ENCODE assay signal across 8 mouse cellular contexts in the genomic region with DNA sequence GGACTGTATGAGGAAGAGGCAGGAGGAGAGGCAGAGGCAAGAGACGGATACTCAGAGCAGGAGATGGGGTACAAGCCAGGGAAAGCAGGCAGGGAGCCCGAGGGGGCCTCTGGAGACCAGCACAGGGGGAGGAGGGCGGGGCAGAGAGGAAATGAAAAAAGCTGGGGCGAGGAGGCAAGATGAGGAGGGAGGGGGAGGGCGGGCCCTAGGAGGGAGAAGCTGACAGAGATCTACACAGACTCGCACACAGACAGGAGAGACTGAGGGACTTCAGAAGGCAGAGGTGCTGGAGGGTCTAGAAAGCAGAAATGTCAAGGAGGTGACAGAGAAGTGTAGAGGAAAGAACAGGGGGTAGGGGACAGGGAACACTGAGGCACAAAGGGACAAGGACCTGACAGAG. TPM values are rescaled to one million over a fixed set of nuclear protein-coding genes. Genes with fewer than 3 reads are reported as not detected.
A peak's percentile ranks its signal among the peaks of the same experiment; 100 is the strongest.
DNase-seq lines count a peak whose midpoint lies in the region; ATAC-seq lines count a peak whose summit lies in the region.

A gene (plus strand): TSS at position 210 of the 400 bp plus-strand sequence.

- no peaks in the 10 kb centered on the region for H3K27me3 ChIP-seq in limb, embryonic 13.5 days

- H3K9ac ChIP-seq in limb, embryonic 13.5 days = no peak within 1 kb of the TSS

- WGBS in limb, embryonic 13.5 days = 16% methylated on average over 6 of the region's 6 CpGs

- no peaks in the 10 kb centered on the region for H3K36me3 ChIP-seq in limb, embryonic 13.5 days

- peak; percentile 51 for DNase-seq in urinary bladder, postnatal 14 days (ENCODE audit: low spot score)
- no peak for DNase-seq in urinary bladder, postnatal 25 days (ENCODE audit: low spot score)
- peak; percentile 88 to 90 for DNase-seq in heart, adult 18-20 months
- DNase-seq in thymus, postnatal 14 days = peak; percentile 75
- DNase-seq in MN1 (ENCODE audit: low spot score) = no peak
- no peak for DNase-seq in retina, postnatal 1 day
- no peak for DNase-seq in adrenal gland, adult 8-10 months

- no peak for ATAC-seq in limb, embryonic 13.5 days (ENCODE audit: low FRiP score, low read depth)

- no peak within 1 kb of the TSS for H3K4me3 ChIP-seq in limb, embryonic 13.5 days

- no peaks in the 10 kb centered on the region for H3K9me3 ChIP-seq in limb, embryonic 13.5 days

- peaks cover 51% of the 10 kb centered on the region for H3K4me1 ChIP-seq in limb, embryonic 13.5 days

- H3K27ac ChIP-seq in limb, embryonic 13.5 days = peak within 1 kb of the TSS; percentile 34; the same call in 1 of the 2 replicates

- peak within 1 kb of the TSS; percentile 28 for H3K4me2 ChIP-seq in limb, embryonic 13.5 days (replicated peaks)

RNA-seq across cellular contexts. Expression of the gene that starts here (rescaled TPM):
- total RNA-seq in heart, adult 18-20 months (2021) = 1 to 10 TPM; 1.5 TPM
- polyA plus RNA-seq in limb, embryonic 13.5 days (2015; fragmentation: Nextera tagmentation; extraction: Ambion mirVana) = 2.0 TPM in 2 replicates
- total RNA-seq in adrenal gland, adult 8-10 months (2022) = 1 to 10 TPM; 2.4 to 3.3 (median 2.6) TPM

Comparison
In these comparisons a context has a peak if more than half of its experiments do, and no peak if none do; other contexts are left out.
1. DNase-seq: peak in urinary bladder, postnatal 14 days (single experiment), heart, adult 18-20 months (2 of 2) and thymus, postnatal 14 days (single experiment); none in urinary bladder, postnatal 25 days (single experiment), MN1 (single experiment), retina, postnatal 1 day (single experiment) and adrenal gland, adult 8-10 months (single experiment).